Mouse (Mus musculus): Measurements from ENCODE around the gene Gm20458.

Gm20458 gene

GRCm38 (mm10) chr2:164485681-164486257 is 25.0 kb downstream of the Gm20458 start, which contains the start of gene Dbndd2:
Gene Dbndd2 (plus strand): TSS chr2:164486106.
- in situ Hi-C loops (cut with MboI; ENCODE audit: low pct_unique_long_range_greater_than_20kb in 1 of 2, low sequenced_read_pairs in 2 of 2, unreplicated experiment in 1 of 2), result no loop called here

- in situ Hi-C loops (cut with MboI; ENCODE audit: low pct_unique_long_range_greater_than_20kb in 1 of 2, low sequenced_read_pairs in 2 of 2, unreplicated experiment in 1 of 2), result no loop called here
These were observed 25.7 kb downstream of the Gm20458 start for GRCm38 (mm10) chr2:164486258-164487114.

- in situ Hi-C loops (cut with MboI; ENCODE audit: low pct_unique_long_range_greater_than_20kb in 1 of 2, low sequenced_read_pairs in 2 of 2, unreplicated experiment in 1 of 2), result no loop called here
These were observed 26.4 kb downstream of the Gm20458 start for GRCm38 (mm10) chr2:164487115-164487527.

GRCm38 (mm10) chr2:164487812-164488211 is 27.0 kb downstream of the Gm20458 start:
- in situ Hi-C loops (cut with MboI; ENCODE audit: low pct_unique_long_range_greater_than_20kb in 1 of 2, low sequenced_read_pairs in 2 of 2, unreplicated experiment in 1 of 2), result no loop called here

GRCm38 (mm10) chr2:164494126-164494525 is 33.4 kb downstream of the Gm20458 start:
- in situ Hi-C loops (cut with MboI; ENCODE audit: low pct_unique_long_range_greater_than_20kb in 1 of 2, low sequenced_read_pairs in 2 of 2, unreplicated experiment in 1 of 2), result no loop called here

- in situ Hi-C loops (cut with MboI; ENCODE audit: low pct_unique_long_range_greater_than_20kb in 1 of 2, low sequenced_read_pairs in 2 of 2, unreplicated experiment in 1 of 2), result no loop called here
These were observed 35.6 kb downstream of the Gm20458 start for GRCm38 (mm10) chr2:164496331-164496730.

- in situ Hi-C loops (cut with MboI; ENCODE audit: low pct_unique_long_range_greater_than_20kb in 1 of 2, low sequenced_read_pairs in 2 of 2, unreplicated experiment in 1 of 2), result no loop called here
These were observed 36.3 kb downstream of the Gm20458 start, which contains the start of gene Pigt for GRCm38 (mm10) chr2:164496847-164497690. Gene Pigt (plus strand): TSS chr2:164497520.

GRCm38 (mm10) chr2:164497691-164498268 is 37.0 kb downstream of the Gm20458 start:
- in situ Hi-C loops (cut with MboI; ENCODE audit: low pct_unique_long_range_greater_than_20kb in 1 of 2, low sequenced_read_pairs in 2 of 2, unreplicated experiment in 1 of 2), result no loop called here

- in situ Hi-C loops (cut with MboI; ENCODE audit: low pct_unique_long_range_greater_than_20kb in 1 of 2, low sequenced_read_pairs in 2 of 2, unreplicated experiment in 1 of 2), result no loop called here
These were observed 38.5 kb downstream of the Gm20458 start for GRCm38 (mm10) chr2:164499317-164499716.

GRCm38 (mm10) chr2:164500511-164500910 is 39.7 kb downstream of the Gm20458 start:
- in situ Hi-C loops (cut with MboI; ENCODE audit: low pct_unique_long_range_greater_than_20kb in 1 of 2, low sequenced_read_pairs in 2 of 2, unreplicated experiment in 1 of 2), result no loop called here

- in situ Hi-C loops (cut with MboI; ENCODE audit: low pct_unique_long_range_greater_than_20kb in 1 of 2, low sequenced_read_pairs in 2 of 2, unreplicated experiment in 1 of 2), result no loop called here
These were observed 44.2 kb downstream of the Gm20458 start for GRCm38 (mm10) chr2:164504919-164505318.

- in situ Hi-C loops (cut with MboI; ENCODE audit: low pct_unique_long_range_greater_than_20kb in 1 of 2, low sequenced_read_pairs in 2 of 2, unreplicated experiment in 1 of 2), result no loop called here
These were observed 45.0 kb downstream of the Gm20458 start for GRCm38 (mm10) chr2:164505619-164506347.

GRCm38 (mm10) chr2:164507811-164508210 is 47.0 kb downstream of the Gm20458 start:
- in situ Hi-C loops (cut with MboI; ENCODE audit: low pct_unique_long_range_greater_than_20kb in 1 of 2, low sequenced_read_pairs in 2 of 2, unreplicated experiment in 1 of 2), result no loop called here

GRCm38 (mm10) chr2:164510621-164511190 is 49.9 kb downstream of the Gm20458 start:
- in situ Hi-C loops (cut with MboI; ENCODE audit: low pct_unique_long_range_greater_than_20kb in 1 of 2, low sequenced_read_pairs in 2 of 2, unreplicated experiment in 1 of 2), result loop anchor here in 1 of 2 experiments (10.0 kb wide), 1 partner anchor 96 kb away; no protein-coding TSS in a partner anchor

- in situ Hi-C loops (cut with MboI; ENCODE audit: low pct_unique_long_range_greater_than_20kb in 1 of 2, low sequenced_read_pairs in 2 of 2, unreplicated experiment in 1 of 2), result loop anchor here in 1 of 2 experiments (10.0 kb wide), 1 partner anchor 98 kb away; no protein-coding TSS in a partner anchor
These were observed 51.5 kb downstream of the Gm20458 start for GRCm38 (mm10) chr2:164512121-164512909.

GRCm38 (mm10) chr2:164513389-164513788 is 52.6 kb downstream of the Gm20458 start:
- in situ Hi-C loops (cut with MboI; ENCODE audit: low pct_unique_long_range_greater_than_20kb in 1 of 2, low sequenced_read_pairs in 2 of 2, unreplicated experiment in 1 of 2), result loop anchor here in 1 of 2 experiments (10.0 kb wide), 1 partner anchor 99 kb away; no protein-coding TSS in a partner anchor

GRCm38 (mm10) chr2:164514916-164515315 is 54.1 kb downstream of the Gm20458 start:
- in situ Hi-C loops (cut with MboI; ENCODE audit: low pct_unique_long_range_greater_than_20kb in 1 of 2, low sequenced_read_pairs in 2 of 2, unreplicated experiment in 1 of 2), result loop anchor here (5.0 to 10.0 kb wide), 2 partner anchors 100 to 108 kb away; partner anchors contain the start of gene Matn4 (in 1 of the 2)

Data from mouse embryonic stem cell (cell line).